Mouse (Mus musculus): ENCODE measurements around the gene Brd3.

Gene Brd3

DNA sequence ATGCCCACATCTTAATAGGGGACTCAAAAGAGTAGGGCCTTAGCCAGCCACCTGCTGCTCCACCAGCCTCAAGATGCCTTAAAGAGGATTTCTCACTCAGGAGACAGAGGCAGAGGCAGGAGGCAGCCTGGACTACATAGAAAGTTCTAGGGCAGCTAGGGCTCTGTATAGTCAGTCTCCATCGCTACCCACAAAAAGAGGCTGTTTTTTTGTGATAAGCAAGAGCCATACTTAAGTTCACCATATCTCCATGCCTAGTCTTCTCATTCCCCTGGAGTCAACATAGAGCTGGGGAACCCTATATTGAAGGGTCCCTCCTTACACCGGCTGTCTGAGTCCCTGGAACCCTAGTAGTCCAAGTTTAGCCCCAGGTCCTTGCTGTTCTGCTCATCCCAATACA is 36.9 kb downstream of the Brd3 start:
- DNase-seq (ENCODE audit: low spot score), result no peak

DNA sequence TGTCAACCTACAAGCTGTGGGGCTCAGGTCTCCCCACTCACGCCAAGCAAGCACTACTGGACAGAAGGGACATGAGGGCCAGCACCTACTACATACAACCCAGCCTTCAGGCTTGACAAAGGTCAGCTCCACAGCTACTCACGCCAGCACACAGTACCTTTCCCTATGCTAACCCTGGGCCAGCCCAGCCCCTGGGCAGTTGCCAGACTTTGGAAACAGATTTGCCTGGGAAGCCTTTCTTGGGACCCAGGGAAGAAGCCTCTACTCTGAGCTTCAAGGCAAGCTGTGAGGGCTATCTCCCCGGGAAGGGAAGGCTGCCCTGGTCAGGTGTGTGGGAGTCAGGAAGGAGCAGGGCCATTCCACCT is 37.5 kb downstream of the Brd3 start:
- DNase-seq (ENCODE audit: low spot score), result no peak

DNA sequence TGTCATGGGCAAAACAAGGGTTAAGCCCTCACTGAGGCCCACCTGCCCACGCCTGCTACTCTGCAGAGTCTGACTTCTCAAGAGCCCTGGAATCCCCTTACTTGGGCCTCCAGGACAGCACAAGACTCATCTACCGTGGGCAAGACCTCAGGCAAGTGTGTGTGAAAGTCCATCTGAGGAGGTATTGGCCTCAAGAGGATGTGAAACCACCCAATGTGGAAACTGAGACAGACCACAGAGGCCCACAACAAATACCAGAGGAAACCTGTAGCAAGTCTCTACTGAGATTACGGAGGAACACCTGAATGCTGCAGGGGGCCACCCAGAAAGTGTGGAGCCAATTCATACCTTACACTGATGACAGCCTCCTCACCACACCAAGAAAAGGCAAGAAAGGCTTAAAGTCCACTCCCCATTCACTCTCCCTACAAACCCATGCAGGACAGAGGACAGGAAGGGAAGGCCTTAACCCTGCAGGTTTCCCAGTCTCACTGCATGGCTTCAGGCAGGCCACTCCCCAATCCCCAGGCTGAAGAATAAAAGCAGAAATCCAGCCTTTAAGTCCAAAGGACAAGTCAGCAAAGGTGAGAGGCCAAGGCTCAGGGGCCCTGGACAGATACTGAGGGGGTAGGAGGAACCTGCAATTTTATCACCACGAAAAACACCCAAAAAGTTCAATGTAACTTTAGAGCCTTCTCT is 38.0 kb downstream of the Brd3 start:
- DNase-seq (ENCODE audit: low spot score), result no peak

DNA sequence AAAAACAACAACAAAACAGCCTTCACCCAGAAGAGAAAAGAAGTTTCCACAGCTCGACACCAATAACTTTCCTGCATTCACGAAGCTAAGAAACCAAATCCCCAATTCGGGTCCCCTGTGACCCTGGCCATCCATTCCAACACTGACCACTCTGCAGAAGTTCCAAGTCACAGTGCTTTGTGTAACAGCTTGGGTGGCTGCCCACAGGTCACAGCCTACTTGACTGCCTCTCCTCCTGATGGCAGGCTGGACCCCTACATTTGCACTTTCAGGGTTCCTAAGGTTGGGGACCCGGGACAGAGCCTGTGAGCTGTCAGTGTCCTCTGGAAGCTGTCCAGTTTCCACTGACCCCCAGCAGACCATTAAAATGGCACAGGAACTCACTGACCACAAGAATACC is 44.6 kb downstream of the Brd3 start:
- no peak for DNase-seq (ENCODE audit: low spot score)

DNA sequence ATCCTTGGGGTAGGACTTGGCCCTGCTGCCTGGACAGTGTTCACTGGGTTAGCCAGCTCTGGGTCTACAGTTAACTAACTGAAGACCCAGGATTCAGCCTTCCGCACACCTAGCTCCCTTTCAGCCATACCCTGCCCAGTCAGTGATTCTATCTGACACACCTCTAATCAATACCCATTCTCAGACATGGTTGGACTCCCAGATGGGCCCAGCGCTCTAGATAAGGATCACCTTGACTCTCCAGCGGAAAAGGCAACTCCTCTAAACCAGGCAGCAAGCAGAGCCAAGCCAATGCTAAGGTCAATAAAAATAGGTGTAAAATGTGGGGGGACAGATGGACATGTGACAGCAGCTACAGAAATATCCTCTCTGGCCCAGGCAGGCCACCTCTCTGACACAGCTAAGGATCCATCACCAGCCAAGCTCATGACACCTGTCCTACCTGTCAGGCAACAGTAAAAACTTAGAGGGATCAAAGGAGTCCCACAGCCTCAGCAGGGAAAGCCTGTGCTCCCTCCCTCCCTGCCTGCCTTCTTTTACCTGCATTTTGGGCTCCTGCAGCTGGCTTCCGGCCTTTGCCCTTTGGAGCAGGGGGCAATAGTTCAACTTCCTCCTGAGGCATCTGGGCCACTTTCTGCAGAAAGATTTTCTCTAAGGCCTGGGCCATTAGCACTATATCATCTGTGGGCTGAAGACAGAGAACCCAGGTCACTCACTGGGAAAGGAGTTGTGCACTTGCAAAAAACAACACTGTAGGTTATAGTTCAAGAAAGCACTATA is 45.4 kb downstream of the Brd3 start:
- no peak for DNase-seq (ENCODE audit: low spot score)

DNA sequence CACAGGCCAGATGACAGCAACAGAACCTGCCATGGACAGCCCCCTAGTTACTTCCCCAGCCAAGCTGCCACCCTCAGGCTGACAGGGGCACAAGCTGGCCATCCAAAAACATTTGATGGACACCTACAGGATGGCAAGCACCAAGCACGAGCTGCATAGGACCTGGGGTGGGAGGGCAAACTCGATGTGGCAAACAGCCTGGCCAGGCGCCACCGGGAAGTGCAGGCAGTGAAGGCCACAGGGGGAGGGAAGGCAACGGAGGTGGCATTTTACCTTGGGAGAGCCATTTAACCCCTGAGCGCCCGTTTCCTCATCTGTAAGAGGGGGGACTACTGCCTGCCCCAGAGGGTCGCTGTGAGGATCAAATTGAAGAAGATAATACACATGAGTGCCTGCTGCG is 46.8 kb downstream of the Brd3 start:
- DNase-seq (ENCODE audit: low spot score), result no peak

DNA sequence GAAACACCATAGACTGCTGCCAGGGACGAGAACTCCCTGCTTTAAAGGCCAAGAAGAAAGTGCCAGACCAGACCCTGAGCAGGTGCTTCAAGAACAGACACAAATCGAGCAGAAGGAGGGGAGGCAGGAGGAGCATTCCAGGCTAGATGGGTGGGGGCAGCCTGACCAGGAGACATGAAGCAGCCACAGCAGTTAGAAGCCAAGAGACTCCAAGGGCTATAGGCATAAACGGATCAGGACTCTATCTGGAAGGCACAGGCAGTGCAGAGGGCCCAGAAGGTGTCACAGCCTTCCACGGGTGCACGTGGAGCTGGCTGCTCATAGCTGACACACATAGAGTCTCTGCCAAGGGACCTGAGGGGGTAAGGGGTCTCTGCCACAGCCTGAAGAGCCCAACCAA is 47.3 kb downstream of the Brd3 start:
- no peak for DNase-seq (ENCODE audit: low spot score)

DNA sequence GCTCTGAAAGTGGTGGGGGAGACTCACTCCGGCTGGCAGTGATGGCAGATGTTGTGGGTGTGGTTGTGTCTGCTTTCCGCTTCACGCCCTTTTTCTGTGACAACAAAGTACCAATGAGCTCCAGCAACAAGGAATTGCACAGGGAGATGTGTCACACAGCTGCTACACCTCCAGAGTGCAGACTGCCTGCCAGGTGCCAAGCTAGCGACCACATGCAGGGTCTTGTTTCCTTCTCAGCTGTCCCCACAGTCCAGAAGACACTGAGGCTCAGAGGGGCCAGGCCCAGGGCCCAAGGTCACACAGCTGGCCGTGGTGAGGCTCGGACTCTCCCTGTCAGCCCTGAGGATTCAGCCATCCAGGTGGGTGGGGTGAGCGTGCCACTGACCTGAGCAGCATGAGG is 47.7 kb downstream of the Brd3 start:
- no peak for DNase-seq (ENCODE audit: low spot score)

DNA sequence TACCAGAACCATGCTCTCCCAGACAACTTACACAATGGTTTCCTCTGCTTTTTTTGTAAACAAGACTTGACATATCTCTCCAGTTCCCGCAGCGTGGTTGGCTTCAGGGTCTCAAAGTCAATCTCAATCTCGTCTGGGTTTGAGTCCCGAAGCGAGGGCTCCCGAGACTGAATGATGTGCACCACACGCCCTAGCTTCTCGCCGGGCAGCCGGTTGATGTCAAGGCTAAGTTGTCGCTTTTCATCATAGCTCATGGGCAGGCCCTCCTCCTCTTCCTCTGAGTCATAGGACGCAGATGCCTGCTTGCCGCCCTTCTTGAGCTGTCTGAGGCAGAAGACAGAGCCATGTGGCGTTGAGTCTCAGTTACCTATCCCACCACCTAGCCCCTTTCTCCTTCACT is 57.2 kb downstream of the Brd3 start:
- no peak for DNase-seq (ENCODE audit: low spot score)

DNA sequence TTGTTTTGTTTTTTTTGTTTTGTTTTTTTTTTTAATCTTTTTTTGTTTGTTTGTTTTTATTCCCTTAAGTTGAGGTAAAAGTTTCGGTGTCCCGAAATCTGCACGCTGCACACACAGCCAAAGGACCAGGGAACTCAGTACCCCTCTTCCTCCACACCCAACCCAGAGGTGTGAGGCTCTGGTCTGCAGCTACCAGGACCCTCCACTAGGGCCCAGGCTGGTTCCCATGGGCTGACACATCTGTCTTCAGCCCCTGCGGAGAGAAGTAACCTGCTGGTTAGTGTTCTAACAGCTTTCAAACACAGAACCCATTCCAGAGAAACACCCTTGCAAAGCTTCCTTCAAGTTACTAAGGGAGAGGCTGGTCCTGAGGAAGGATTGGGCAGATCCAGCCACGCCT is 59.7 kb downstream of the Brd3 start:
- DNase-seq (ENCODE audit: low spot score), result no peak

DNA sequence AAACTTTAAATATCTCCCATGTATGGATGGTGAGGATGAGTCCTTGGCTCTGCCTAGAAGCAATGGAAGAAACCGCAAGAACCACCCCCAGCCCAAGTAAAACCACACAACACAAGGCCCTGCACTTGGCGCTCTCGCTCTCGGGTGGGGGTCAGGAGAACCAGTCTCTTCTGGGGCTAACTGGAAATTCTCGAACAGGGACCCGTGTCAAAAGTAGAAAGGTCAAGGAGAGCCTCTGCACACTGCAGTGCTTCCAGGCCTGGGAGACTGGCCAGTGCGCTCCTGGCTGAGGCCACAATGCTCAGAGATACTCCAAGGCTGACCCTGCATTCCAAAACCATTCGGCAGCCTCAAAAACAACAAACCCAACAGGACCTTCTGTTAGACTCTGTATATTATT is 60.6 kb downstream of the Brd3 start:
- no peak for DNase-seq (ENCODE audit: low spot score)

DNA sequence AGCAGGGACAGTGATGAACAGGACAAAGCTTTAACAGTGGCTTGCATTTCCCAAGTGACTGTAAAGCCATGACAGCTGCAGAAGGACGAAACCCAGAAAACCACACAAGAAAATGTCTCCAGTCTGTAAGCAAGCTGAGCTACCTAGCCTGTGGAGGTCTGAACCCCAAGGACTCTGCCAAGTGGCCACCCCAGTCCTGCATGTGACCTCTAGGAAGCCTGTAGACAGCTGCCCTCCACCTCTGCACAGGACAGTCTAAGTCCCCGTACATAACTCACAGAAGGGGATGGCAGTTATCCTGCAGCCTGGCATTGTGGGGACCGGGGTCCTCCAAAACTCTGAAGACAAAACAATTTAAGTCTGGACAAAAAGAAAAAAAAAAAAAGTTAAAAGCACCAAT is 61.6 kb downstream of the Brd3 start:
- DNase-seq (ENCODE audit: low spot score), result no peak

DNA sequence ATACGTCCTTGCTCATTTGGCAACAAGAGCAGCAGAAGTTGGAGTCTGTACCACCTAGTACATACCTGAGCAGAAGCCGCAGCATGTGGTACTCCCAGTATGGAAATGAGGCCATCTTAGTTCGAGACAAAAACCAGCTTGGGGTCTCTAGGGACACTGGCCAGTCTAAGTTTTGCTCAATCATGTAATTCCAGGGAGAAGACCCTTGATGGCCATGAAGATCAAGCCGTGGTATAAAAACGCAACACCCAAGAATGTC is 64.1 kb downstream of the Brd3 start:
- no peak for DNase-seq (ENCODE audit: low spot score)

DNA sequence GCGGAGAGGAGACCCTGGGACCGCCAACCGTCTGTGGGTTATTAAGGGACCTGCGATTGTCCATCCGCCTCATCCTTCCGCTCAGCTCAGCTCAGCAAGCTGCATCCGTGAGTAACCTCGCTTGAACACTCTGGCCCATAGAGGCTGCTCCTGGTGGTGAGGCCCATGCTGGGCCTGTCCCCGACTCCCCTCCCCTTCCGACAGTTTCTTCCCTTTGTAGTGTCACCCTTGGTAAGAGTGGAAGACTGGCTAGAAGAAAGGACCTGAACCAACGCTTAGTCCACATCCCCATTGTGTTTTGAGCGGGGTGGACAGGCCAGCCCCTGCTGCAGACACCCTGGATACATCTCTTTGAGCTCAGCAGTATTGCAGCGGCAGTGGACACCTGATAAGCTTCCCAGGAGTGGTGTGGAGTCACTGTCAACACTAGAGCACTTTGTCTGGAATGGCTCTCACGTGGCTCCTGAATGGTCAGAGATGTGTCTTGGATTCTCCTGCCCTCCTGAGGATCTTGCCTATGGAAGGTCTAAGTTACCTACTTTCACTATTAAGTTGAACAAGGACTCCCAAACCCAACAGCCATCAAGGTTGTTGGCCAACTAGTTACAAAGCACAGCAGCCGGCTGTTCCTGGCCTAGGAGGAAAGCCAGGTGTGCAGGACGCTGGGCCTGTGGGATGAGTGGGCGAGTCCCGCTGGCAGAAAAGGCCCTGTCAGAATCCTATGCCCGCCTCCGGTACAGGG is 64.6 kb downstream of the Brd3 start:
- DNase-seq (ENCODE audit: low spot score), result peak; percentile 40

DNA sequence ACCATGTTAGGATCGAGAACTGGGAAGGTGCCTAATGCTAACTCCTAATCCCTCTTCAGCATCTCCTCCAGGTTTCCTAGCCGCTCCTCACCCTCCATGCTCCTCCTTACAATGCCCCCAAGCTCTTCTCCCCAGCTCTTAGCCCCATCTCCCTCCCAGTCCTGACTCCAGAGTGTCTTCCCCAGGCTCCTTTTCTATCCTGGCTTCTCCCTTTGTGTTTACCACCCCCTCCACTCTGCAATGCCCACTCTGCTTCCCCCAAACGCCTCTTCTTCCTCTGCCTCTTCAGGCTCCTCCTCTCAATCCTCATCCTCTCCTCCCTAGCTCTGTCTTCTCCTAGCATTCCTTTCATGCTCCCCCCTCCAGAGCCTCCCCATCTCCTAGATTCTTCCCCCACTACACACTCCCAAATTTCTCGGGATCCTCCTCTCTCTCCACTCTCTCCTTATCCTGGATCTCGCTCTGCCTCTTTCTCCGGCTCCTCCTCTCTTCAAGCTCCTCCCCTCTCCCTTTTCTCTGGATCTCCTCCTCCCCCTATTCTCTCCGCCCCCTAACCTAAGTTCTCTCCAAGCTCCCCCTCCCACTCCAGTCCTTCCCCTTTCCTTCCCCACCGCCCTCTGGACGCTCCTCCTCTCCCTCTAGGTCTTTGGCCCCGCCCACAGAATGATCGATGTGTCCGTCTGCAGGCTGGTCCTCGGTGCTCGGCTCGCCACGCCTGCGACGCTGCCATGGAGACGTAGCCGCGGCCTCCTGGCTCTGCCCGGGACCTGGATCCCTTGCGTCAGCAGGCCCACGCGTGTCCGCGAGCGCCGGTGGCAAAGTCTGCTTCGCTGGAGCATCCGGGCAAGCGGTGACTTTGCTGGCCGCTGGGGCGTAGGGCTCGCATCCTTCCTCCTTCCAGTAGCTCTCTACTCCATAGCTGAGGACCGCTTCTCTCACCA is 65.4 kb downstream of the Brd3 start, which contains the start of gene Brd3os:
Brd3os (plus strand) TSS at position 558 of the 941 bp plus-strand sequence.
- DNase-seq (ENCODE audit: low spot score), result peak; percentile 97

DNA sequence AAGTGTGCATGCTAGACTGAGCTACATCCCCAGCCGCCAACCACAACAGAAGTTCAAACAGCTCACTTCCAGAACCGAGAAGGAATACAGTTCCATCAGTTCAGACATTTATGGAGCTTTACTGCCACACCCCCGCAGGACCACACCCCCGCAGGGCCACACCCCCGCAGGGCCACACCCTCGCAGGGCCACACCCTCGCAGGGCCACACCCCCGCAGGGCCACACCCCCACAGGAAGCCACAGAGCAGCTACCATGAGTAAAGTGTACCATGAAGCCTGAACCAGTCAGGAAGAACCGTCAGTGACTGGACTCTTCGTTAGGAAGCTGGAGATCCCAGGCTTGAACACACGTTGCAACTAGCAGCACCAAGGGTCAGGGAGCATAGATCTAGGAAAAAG is 69.2 kb downstream of the Brd3 start:
- DNase-seq (ENCODE audit: low spot score), result no peak

DNA sequence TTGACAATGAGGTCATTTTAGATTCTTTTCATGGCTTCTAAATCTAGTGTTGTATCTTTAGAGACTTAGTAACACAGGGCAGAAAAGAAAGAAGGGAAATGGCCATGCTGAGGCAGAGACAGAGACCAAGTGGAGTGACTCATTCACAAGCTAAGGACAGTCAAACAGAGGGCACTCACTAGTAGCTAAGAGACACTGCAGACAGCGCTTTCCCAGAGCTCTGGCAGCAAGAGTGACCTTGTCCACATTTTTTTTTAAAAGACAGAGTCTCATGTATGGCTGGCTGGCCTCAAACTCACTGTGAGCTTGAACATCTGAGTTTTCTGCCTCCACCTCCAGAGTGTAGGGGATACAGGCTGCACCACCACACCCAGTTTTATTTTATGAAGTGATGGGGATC is 69.6 kb downstream of the Brd3 start:
- no peak for DNase-seq (ENCODE audit: low spot score)

DNA sequence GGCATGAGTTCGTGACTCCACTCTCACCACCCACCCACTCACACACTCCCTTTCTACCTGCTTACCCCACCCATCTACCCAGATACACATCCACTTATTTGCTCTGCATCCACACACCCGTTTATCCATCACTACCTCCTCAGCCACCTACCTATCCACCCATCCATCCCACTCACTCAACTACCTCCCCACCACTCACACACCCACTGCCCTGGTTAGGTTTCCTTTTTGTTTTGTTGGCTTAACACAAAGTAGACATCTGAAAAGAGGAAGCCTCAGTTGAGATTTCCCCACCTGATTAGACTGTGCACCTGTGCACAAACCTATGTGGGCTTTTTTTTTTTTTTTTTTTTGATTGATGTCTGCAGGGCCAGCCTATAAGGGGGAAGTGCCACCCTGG is 74.9 kb downstream of the Brd3 start:
- no peak for DNase-seq (ENCODE audit: low spot score)

DNA sequence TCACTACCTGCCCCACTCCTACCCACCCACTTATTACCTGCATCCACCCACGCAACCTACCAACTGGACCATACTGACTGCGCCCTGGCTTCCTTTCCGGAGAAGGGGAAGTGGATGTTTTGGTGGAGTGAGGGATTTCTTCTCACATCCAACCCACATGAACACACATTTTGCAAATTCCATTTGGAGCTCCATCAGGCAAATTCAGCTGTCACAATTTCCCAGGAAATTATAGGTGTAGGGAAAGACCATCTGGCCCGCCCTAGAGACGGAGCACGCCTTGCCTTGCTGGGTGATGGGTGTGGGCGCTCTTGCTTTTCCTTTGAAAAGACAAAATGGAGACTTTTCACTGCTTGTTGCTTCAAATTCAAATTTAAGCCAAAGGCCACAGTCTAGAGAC is 76.8 kb downstream of the Brd3 start:
- no peak for DNase-seq (ENCODE audit: low spot score)

DNA sequence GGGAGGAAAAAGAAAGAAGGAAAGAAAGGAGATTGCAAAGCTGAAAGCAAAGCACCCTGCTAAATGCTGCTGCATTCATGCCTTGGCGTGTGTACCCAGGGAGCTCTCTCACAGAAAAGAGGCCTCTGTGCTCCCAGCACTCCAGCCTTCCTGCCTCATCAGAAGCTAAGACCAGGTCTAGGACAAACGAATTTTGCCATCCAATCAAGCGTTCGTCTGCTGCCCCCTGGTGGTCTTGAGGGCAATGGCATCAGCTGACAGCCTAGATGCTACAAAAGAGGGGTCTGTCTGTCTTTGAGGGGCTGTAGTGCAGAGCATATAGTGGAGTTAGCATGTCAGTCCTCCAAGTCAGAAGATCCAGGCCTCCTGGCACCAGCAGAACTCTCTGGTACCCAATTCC is 79.4 kb downstream of the Brd3 start:
- DNase-seq (ENCODE audit: low spot score), result peak; percentile 88

DNA sequence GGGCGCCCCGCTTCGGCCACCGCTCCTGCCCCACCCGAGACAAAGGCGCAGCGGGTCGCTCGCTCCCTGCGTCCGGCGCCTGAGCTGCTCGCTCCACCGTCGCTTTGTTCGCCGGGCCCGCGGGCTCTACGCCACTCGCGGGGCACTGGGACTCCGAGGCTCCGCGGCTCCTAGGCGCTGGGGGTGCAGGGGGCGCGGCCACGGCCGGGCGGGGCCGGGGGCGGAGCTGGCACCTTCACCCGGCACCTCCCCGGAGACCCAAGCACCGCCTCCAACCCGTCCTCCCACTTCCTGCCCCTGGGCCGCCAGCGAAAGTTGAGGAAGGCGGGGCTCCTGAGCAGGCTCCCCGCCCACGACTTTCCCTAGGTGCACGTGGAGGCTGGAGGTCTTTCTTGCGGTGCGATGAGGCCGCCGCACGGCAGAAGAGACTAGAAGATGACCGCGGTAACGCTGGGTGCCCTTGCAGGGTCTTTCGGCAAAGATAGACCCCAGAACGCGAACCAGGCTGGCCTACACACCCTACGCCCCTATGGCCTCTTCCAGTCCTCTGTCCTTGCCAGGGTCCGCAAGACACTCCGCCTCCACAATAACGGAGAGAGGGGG is 80.5 kb downstream of the Brd3 start, which contains the start of gene Vav2:
Vav2 (minus strand) TSS at position 179 of the 603 bp plus-strand sequence.
- DNase-seq (ENCODE audit: low spot score), result peak; percentile 91

DNA sequence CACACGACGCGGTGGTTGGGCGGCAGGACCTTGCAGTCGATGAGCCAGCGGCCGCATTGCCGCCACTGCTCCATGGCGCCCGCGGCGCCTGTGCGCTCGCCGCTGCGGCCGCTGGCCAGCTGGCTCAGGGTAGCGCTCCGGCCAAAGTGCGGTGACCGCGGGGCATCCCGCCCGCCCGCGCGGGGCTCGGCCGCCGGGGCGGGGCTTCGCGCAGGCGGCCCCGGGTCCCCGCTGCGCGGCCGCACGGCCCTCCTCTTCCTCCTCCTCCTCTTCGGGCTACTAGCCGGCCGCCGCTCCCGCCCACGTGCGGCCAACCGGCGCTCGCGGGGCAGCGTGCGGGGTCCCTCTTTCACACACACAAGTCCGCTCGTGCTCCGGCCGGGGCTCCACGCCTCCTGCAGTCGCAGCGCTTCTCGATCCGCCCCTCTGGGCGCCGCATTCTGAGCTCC is 81.0 kb downstream of the Brd3 start:
- peak; percentile 50 for DNase-seq (ENCODE audit: low spot score)
